In the genomic region with DNA sequence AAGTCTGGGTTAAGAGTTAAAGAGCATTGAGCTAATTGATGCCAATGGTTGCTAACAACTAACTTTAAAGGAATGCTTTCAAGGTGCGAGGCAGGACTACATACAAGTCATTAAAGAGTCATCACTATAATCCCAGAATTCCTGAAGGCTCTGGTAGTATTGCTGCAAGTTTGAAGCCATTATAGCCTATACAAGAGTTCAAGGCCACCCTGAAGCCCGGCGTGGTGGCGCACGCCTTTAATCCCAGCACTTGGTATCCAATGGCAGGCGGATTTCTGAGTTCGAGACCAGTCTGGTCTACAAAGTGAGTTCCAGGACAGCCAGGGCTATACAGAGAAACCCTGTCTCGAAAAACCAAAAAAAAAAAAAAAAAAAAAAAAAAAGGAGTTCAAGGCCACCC, we compare ENCODE assay signal across 13 mouse cellular contexts. TPM values are rescaled to one million over a fixed set of nuclear protein-coding genes. Genes with fewer than 3 reads are reported as not detected.
DNase-seq lines count a peak whose midpoint lies in the region; ATAC-seq and TF ChIP-seq lines count a peak whose summit lies in the region.
"Not testable (repeated sequence)": the region's sequence is repeated elsewhere in the genome, so short reads cannot be mapped to it uniquely, and the experiment has no call there.
"Had no signal": no experiment of that assay in that cellular context is flagged by ENCODE, and none has a peak within 500 bp of the region (broad histone marks: within the 10 kb centered on the region; RNA-seq: fewer than 3 reads in every experiment).

No protein-coding gene starts in this region.

- 26% methylated on average over 8 of the region's 8 CpGs for WGBS in embryonic facial prominence, embryonic 13.5 days
- 34% methylated on average over 8 of the region's 8 CpGs for WGBS in hindbrain, embryonic 14.5 days
- WGBS in kidney, postnatal 0 days, result 18% methylated on average over 8 of the region's 8 CpGs
- 20% methylated on average over 8 of the region's 8 CpGs for WGBS in liver, embryonic 15.5 days (ENCODE audit: insufficient replicate concordance)
- WGBS in midbrain, embryonic 15.5 days, result 22% methylated on average over 8 of the region's 8 CpGs
- WGBS in stomach, embryonic 16.5 days, result 32% methylated on average over 8 of the region's 8 CpGs

- H3K9ac ChIP-seq in MEL (ENCODE audit: control insufficient read depth, low read depth, low read length, poor library complexity, severe bottlenecking), result peak overlapping the region; percentile 98
- peak overlapping the region; percentile 97 for H3K9ac ChIP-seq in embryonic facial prominence, embryonic 13.5 days
- 0 out of 2 replicates have a peak overlapping the region, but pooled peaks have one; percentile 95 for H3K9ac ChIP-seq in hindbrain, embryonic 14.5 days
- peak overlapping the region; percentile 20; the same call in 1 of the 2 replicates for H3K9ac ChIP-seq in kidney, postnatal 0 days (ENCODE audit: low read depth, low read length)
- peak overlapping the region; percentile 94; the same call in 1 of the 2 replicates for H3K9ac ChIP-seq in liver, embryonic 15.5 days
- H3K9ac ChIP-seq in midbrain, embryonic 15.5 days, result not testable (repeated sequence)
- peak overlapping the region; percentile 97 for H3K9ac ChIP-seq in stomach, embryonic 16.5 days (ENCODE audit: low read length)

- H3K9me3 ChIP-seq in MEL (replicated peaks; ENCODE audit: insufficient read depth, low read length); embryonic facial prominence, embryonic 13.5 days; hindbrain, embryonic 14.5 days (ENCODE audit: control insufficient read depth, low read length); kidney, postnatal 0 days (replicated peaks; ENCODE audit: low read length); liver, embryonic 15.5 days (replicated peaks); midbrain, embryonic 15.5 days; stomach, embryonic 16.5 days (replicated peaks; ENCODE audit: control insufficient read depth, low read length): not testable (repeated sequence)

- peak overlapping the region; percentile 18 to 93 for H3K4me3 ChIP-seq in MEL (ENCODE audit: control insufficient read depth in 1 of 2, insufficient read depth in 1 of 2, low read depth in 2 of 2, low read length in 2 of 2)
- H3K4me3 ChIP-seq in embryonic facial prominence, embryonic 13.5 days, result peak overlapping the region; percentile 79
- peak overlapping the region; percentile 90 for H3K4me3 ChIP-seq in hindbrain, embryonic 14.5 days (replicated peaks; ENCODE audit: low read length)
- H3K4me3 ChIP-seq in kidney, postnatal 0 days (replicated peaks; ENCODE audit: low read depth, low read length), result peak overlapping the region; percentile 70
- H3K4me3 ChIP-seq in liver, embryonic 15.5 days (replicated peaks), result peak overlapping the region; percentile 81
- peak overlapping the region; percentile 74 for H3K4me3 ChIP-seq in midbrain, embryonic 15.5 days
- H3K4me3 ChIP-seq in stomach, embryonic 16.5 days (replicated peaks; ENCODE audit: low read length), result peak overlapping the region; percentile 84

- H3K4me2 ChIP-seq in embryonic facial prominence, embryonic 13.5 days, result peak overlapping the region; percentile 84
- peak overlapping the region; percentile 66 for H3K4me2 ChIP-seq in hindbrain, embryonic 14.5 days (replicated peaks)
- peak overlapping the region; percentile 84 for H3K4me2 ChIP-seq in kidney, postnatal 0 days (ENCODE audit: low read length)
- peak overlapping the region; percentile 78 for H3K4me2 ChIP-seq in liver, embryonic 15.5 days
- H3K4me2 ChIP-seq in midbrain, embryonic 15.5 days, result peak overlapping the region; percentile 74
- H3K4me2 ChIP-seq in stomach, embryonic 16.5 days (ENCODE audit: low read depth, low read length), result peak overlapping the region; percentile 85

- peak overlapping the region; percentile 96 for H3K27ac ChIP-seq in MEL (ENCODE audit: control insufficient read depth, low read depth, low read length)
- peak overlapping the region; percentile 97 for H3K27ac ChIP-seq in embryonic facial prominence, embryonic 13.5 days
- peak overlapping the region; percentile 86 for H3K27ac ChIP-seq in hindbrain, embryonic 14.5 days
- H3K27ac ChIP-seq in kidney, postnatal 0 days, result peak overlapping the region; percentile 92
- peak overlapping the region; percentile 94 for H3K27ac ChIP-seq in liver, embryonic 15.5 days (replicated peaks)
- peak overlapping the region; percentile 91 for H3K27ac ChIP-seq in midbrain, embryonic 15.5 days
- H3K27ac ChIP-seq in stomach, embryonic 16.5 days (ENCODE audit: low read length), result peak overlapping the region; percentile 91

- TF ChIP-seq EP300 in MEL (IDR thresholded peaks at IDR 0.05; ENCODE audit: low read depth in 1 of 2, low read length in 2 of 2), result not testable (repeated sequence)

- peaks cover 7 to 35% of the 10 kb centered on the region in 2 experiments; a peak in 3 of 4 replicates for H3K4me1 ChIP-seq in MEL (ENCODE audit: control insufficient read depth in 1 of 2, insufficient read depth in 2 of 2, low read length in 2 of 2)
- peaks cover 27% of the 10 kb centered on the region for H3K4me1 ChIP-seq in embryonic facial prominence, embryonic 13.5 days
- peaks cover 20% of the 10 kb centered on the region for H3K4me1 ChIP-seq in hindbrain, embryonic 14.5 days (replicated peaks; ENCODE audit: control insufficient read depth, insufficient read depth, low read length)
- not testable (repeated sequence) for H3K4me1 ChIP-seq in kidney, postnatal 0 days (replicated peaks; ENCODE audit: insufficient read depth, low read length)
- H3K4me1 ChIP-seq in liver, embryonic 15.5 days (replicated peaks), result peaks cover 45% of the 10 kb centered on the region
- peaks cover 22% of the 10 kb centered on the region for H3K4me1 ChIP-seq in midbrain, embryonic 15.5 days
- H3K4me1 ChIP-seq in stomach, embryonic 16.5 days (ENCODE audit: control insufficient read depth, insufficient read depth, low read length), result peaks cover 20% of the 10 kb centered on the region

- H3K36me3 ChIP-seq in MEL (ENCODE audit: control insufficient read depth in 1 of 2, insufficient read depth in 2 of 2, low read length in 2 of 2), result peaks cover 0 to 36% of the 10 kb centered on the region in 2 experiments; a peak in 3 of 4 replicates
- H3K36me3 ChIP-seq in embryonic facial prominence, embryonic 13.5 days, result peaks cover 37% of the 10 kb centered on the region
- peaks cover 20% of the 10 kb centered on the region for H3K36me3 ChIP-seq in hindbrain, embryonic 14.5 days (replicated peaks; ENCODE audit: control insufficient read depth, insufficient read depth)
- peaks cover 15% of the 10 kb centered on the region for H3K36me3 ChIP-seq in kidney, postnatal 0 days (ENCODE audit: insufficient read depth, low read length)
- H3K36me3 ChIP-seq in liver, embryonic 15.5 days (replicated peaks), result peaks cover 36% of the 10 kb centered on the region
- not testable (repeated sequence) for H3K36me3 ChIP-seq in midbrain, embryonic 15.5 days (replicated peaks); stomach, embryonic 16.5 days (ENCODE audit: control insufficient read depth, insufficient read depth, low read length)

- peak; percentile 47 for DNase-seq in MEL (ENCODE audit: low read depth, low spot score)
- peak; percentile 90 for DNase-seq in heart, adult 11 months
- DNase-seq in hindbrain, embryonic 14.5 days (ENCODE audit: low spot score); kidney, postnatal 0 days (ENCODE audit: low spot score): not testable (repeated sequence)

- TF ChIP-seq CTCF in MEL (IDR thresholded peaks at IDR 0.05 in 2 of 3, conservative IDR thresholded peaks at IDR 0.05 in 1 of 3; ENCODE audit: control insufficient read depth in 1 of 3, insufficient read depth in 1 of 3, low read depth in 2 of 3, low read length in 3 of 3, poor library complexity in 1 of 3, severe bottlenecking in 1 of 3); kidney, postnatal 0 days (IDR thresholded peaks at IDR 0.05; ENCODE audit: low read depth): not testable (repeated sequence)

- H3K27me3 ChIP-seq in MEL (ENCODE audit: control insufficient read depth in 1 of 2, insufficient read depth in 2 of 2, low read length in 2 of 2); embryonic facial prominence, embryonic 13.5 days; hindbrain, embryonic 14.5 days (ENCODE audit: control insufficient read depth, insufficient read depth, low read length); kidney, postnatal 0 days (ENCODE audit: insufficient read depth, low read length); liver, embryonic 15.5 days; midbrain, embryonic 15.5 days (replicated peaks); stomach, embryonic 16.5 days (ENCODE audit: control insufficient read depth, insufficient read depth, low read length): not testable (repeated sequence)

- peaks cover 23% of the 10 kb centered on the region for H3K79me2 ChIP-seq in MEL (ENCODE audit: control insufficient read depth, insufficient read depth, low read length, poor library complexity)

- not testable (repeated sequence) for TF ChIP-seq RAD21 in MEL (IDR thresholded peaks at IDR 0.05; ENCODE audit: low read depth, low read length)

- not testable (repeated sequence) for TF ChIP-seq POLR2A in MEL (IDR thresholded peaks at IDR 0.05; ENCODE audit: control insufficient read depth in 1 of 2, insufficient read depth in 1 of 2, low read depth in 1 of 2, low read length in 2 of 2, poor library complexity in 1 of 2)

- ATAC-seq in embryonic facial prominence, embryonic 13.5 days (ENCODE audit: insufficient number of reproducible peaks, insufficient read depth, low FRiP score, low TSS enrichment, low read depth); hindbrain, embryonic 14.5 days (ENCODE audit: low FRiP score); kidney, postnatal 0 days (replicated peaks; ENCODE audit: low FRiP score, low read depth); liver, embryonic 15.5 days (ENCODE audit: insufficient read depth); midbrain, embryonic 15.5 days (replicated peaks); stomach, embryonic 16.5 days (ENCODE audit: insufficient read depth, low FRiP score): not testable (repeated sequence)

RNA-seq across cellular contexts. Expression of gene Zfp865, which starts 0.6 kb away (rescaled TPM):
- total RNA-seq in MEL (2012; rRNA removed), result 12.2 and 12.7 TPM in 2 replicates
- 10 to 100 TPM in 1 of 2 experiments, not detected in 1; 34.6 TPM for polyA plus RNA-seq in MEL (2012; ENCODE audit: insufficient read depth in 1 of 2, insufficient read length in 2 of 2, low read depth in 1 of 2, low replicate concordance in 2 of 2, missing spikeins in 1 of 2)
- 7.7 and 7.9 TPM in 2 replicates for polyA plus RNA-seq in embryonic facial prominence, embryonic 13.5 days (2015; fragmentation: Nextera tagmentation; extraction: Ambion mirVana)
- 6.6 and 7.2 TPM in 2 replicates for polyA plus RNA-seq in hindbrain, embryonic 14.5 days (2014; fragmentation: Nextera tagmentation; extraction: Ambion mirVana)
- polyA plus RNA-seq in kidney, postnatal 0 days (2015; fragmentation: Nextera tagmentation; extraction: Ambion mirVana), result 4.7 and 5.6 TPM in 2 replicates
- 1.3 and 1.5 TPM in 2 replicates for polyA plus RNA-seq in liver, embryonic 15.5 days (2015; fragmentation: Nextera tagmentation; extraction: Ambion mirVana)
- polyA plus RNA-seq in midbrain, embryonic 15.5 days (2015; fragmentation: Nextera tagmentation; extraction: Ambion mirVana), result 8.0 and 8.4 TPM in 2 replicates
- 3.7 and 4.1 TPM in 2 replicates for polyA plus RNA-seq in stomach, embryonic 16.5 days (2015; fragmentation: Nextera tagmentation; extraction: Ambion mirVana)

RNA-seq across cellular contexts. Expression of gene Ccdc106, which starts 0.8 kb away (rescaled TPM):
- total RNA-seq in MEL (2012; rRNA removed), result 0.39 and 0.50 TPM in 2 replicates
- under 1 TPM in 1 of 2 experiments, not detected in 1; 0.82 TPM for polyA plus RNA-seq in MEL (2012; ENCODE audit: insufficient read depth in 1 of 2, insufficient read length in 2 of 2, low read depth in 1 of 2, low replicate concordance in 2 of 2, missing spikeins in 1 of 2)
- polyA plus RNA-seq in embryonic facial prominence, embryonic 13.5 days (2015; fragmentation: Nextera tagmentation; extraction: Ambion mirVana), result 46.1 and 55.4 TPM in 2 replicates
- polyA plus RNA-seq in hindbrain, embryonic 14.5 days (2014; fragmentation: Nextera tagmentation; extraction: Ambion mirVana), result 53.3 and 60.1 TPM in 2 replicates
- polyA plus RNA-seq in kidney, postnatal 0 days (2015; fragmentation: Nextera tagmentation; extraction: Ambion mirVana), result 22.7 and 23.5 TPM in 2 replicates
- polyA plus RNA-seq in liver, embryonic 15.5 days (2015; fragmentation: Nextera tagmentation; extraction: Ambion mirVana), result 0.28 and 0.40 TPM in 2 replicates
- 64.9 and 67.8 TPM in 2 replicates for polyA plus RNA-seq in midbrain, embryonic 15.5 days (2015; fragmentation: Nextera tagmentation; extraction: Ambion mirVana)
- polyA plus RNA-seq in stomach, embryonic 16.5 days (2015; fragmentation: Nextera tagmentation; extraction: Ambion mirVana), result 20.6 and 21.9 TPM in 2 replicates
- total RNA-seq: gastrocnemius, adult 8-10 months; heart, postnatal 36 days had no signal

RNA-seq across cellular contexts. Expression of gene Gm44973, which starts 4.3 kb away (rescaled TPM):
- not detected in 2 replicates for total RNA-seq in MEL (2012; rRNA removed)
- 1 to 10 TPM in 1 of 2 experiments, not detected in 1; 7.9 TPM for polyA plus RNA-seq in MEL (2012; ENCODE audit: insufficient read depth in 1 of 2, insufficient read length in 2 of 2, low read depth in 1 of 2, low replicate concordance in 2 of 2, missing spikeins in 1 of 2)
- polyA plus RNA-seq in embryonic facial prominence, embryonic 13.5 days (2015; fragmentation: Nextera tagmentation; extraction: Ambion mirVana), result 1.2 TPM in 1 of 2 replicates, not detected in the other
- not detected in 2 replicates for polyA plus RNA-seq in hindbrain, embryonic 14.5 days (2014; fragmentation: Nextera tagmentation; extraction: Ambion mirVana)
- polyA plus RNA-seq in kidney, postnatal 0 days (2015; fragmentation: Nextera tagmentation; extraction: Ambion mirVana), result 4.7 and 5.7 TPM in 2 replicates
- polyA plus RNA-seq in liver, embryonic 15.5 days (2015; fragmentation: Nextera tagmentation; extraction: Ambion mirVana), result 0.53 and 1.2 TPM in 2 replicates
- 1.2 TPM in 1 of 2 replicates, not detected in the other for polyA plus RNA-seq in midbrain, embryonic 15.5 days (2015; fragmentation: Nextera tagmentation; extraction: Ambion mirVana)
- 0.99 and 1.3 TPM in 2 replicates for polyA plus RNA-seq in stomach, embryonic 16.5 days (2015; fragmentation: Nextera tagmentation; extraction: Ambion mirVana)
- total RNA-seq: adrenal gland, postnatal 14 days; gastrocnemius, adult 8-10 months; heart, postnatal 36 days; left cerebral cortex, postnatal 14 days; megakaryocyte, adult 5-6 weeks had no signal

RNA-seq across cellular contexts. Expression of gene Fiz1, which starts 5.1 kb away (rescaled TPM):
- 27.5 and 28.1 TPM in 2 replicates for total RNA-seq in MEL (2012; rRNA removed)
- polyA plus RNA-seq in MEL (2012; ENCODE audit: insufficient read depth in 1 of 2, insufficient read length in 2 of 2, low read depth in 1 of 2, low replicate concordance in 2 of 2, missing spikeins in 1 of 2), result 10 to 100 TPM in 1 of 2 experiments, not detected in 1; 56.5 TPM
- 45.7 and 47.9 TPM in 2 replicates for polyA plus RNA-seq in embryonic facial prominence, embryonic 13.5 days (2015; fragmentation: Nextera tagmentation; extraction: Ambion mirVana)
- 30.0 and 32.6 TPM in 2 replicates for polyA plus RNA-seq in hindbrain, embryonic 14.5 days (2014; fragmentation: Nextera tagmentation; extraction: Ambion mirVana)
- 30.4 and 31.8 TPM in 2 replicates for polyA plus RNA-seq in kidney, postnatal 0 days (2015; fragmentation: Nextera tagmentation; extraction: Ambion mirVana)
- polyA plus RNA-seq in liver, embryonic 15.5 days (2015; fragmentation: Nextera tagmentation; extraction: Ambion mirVana), result 15.6 and 17.9 TPM in 2 replicates
- 41.3 and 48.8 TPM in 2 replicates for polyA plus RNA-seq in midbrain, embryonic 15.5 days (2015; fragmentation: Nextera tagmentation; extraction: Ambion mirVana)
- 18.9 and 22.6 TPM in 2 replicates for polyA plus RNA-seq in stomach, embryonic 16.5 days (2015; fragmentation: Nextera tagmentation; extraction: Ambion mirVana)

RNA-seq across cellular contexts. Expression of gene Zfp524, which starts 5.4 kb away (rescaled TPM):
- 9.2 and 9.4 TPM in 2 replicates for total RNA-seq in MEL (2012; rRNA removed)
- polyA plus RNA-seq in MEL (2012; ENCODE audit: insufficient read depth in 1 of 2, insufficient read length in 2 of 2, low read depth in 1 of 2, low replicate concordance in 2 of 2, missing spikeins in 1 of 2), result 10 to 100 TPM in 1 of 2 experiments, not detected in 1; 12.7 TPM
- polyA plus RNA-seq in embryonic facial prominence, embryonic 13.5 days (2015; fragmentation: Nextera tagmentation; extraction: Ambion mirVana), result 10.3 and 12.0 TPM in 2 replicates
- 8.9 and 9.2 TPM in 2 replicates for polyA plus RNA-seq in hindbrain, embryonic 14.5 days (2014; fragmentation: Nextera tagmentation; extraction: Ambion mirVana)
- 12.8 and 14.1 TPM in 2 replicates for polyA plus RNA-seq in kidney, postnatal 0 days (2015; fragmentation: Nextera tagmentation; extraction: Ambion mirVana)
- polyA plus RNA-seq in liver, embryonic 15.5 days (2015; fragmentation: Nextera tagmentation; extraction: Ambion mirVana), result 9.3 and 10.0 TPM in 2 replicates
- polyA plus RNA-seq in midbrain, embryonic 15.5 days (2015; fragmentation: Nextera tagmentation; extraction: Ambion mirVana), result 7.1 and 7.7 TPM in 2 replicates
- polyA plus RNA-seq in stomach, embryonic 16.5 days (2015; fragmentation: Nextera tagmentation; extraction: Ambion mirVana), result 17.2 and 17.5 TPM in 2 replicates

Comparison
In these comparisons a context has a peak if more than half of its experiments do, and no peak if none do; other contexts are left out.
1. RNA of gene Ccdc106, which starts 0.8 kb away (polyA plus RNA-seq): 64.9 to 67.8 TPM in midbrain, embryonic 15.5 days, 53.3 to 60.1 TPM in hindbrain, embryonic 14.5 days, 46.1 to 55.4 TPM in embryonic facial prominence, embryonic 13.5 days, 22.7 to 23.5 TPM in kidney, postnatal 0 days and 20.6 to 21.9 TPM in stomach, embryonic 16.5 days; 0.82 TPM in MEL and 0.28 to 0.40 TPM in liver, embryonic 15.5 days; every median in the first group is over 10 times any median in the second.
2. Peak in every context shown above with its lines, with median percentiles within 50 percentile points of each other: H3K27ac ChIP-seq, H3K4me3 ChIP-seq and H3K4me2 ChIP-seq.